Mouse (Mus musculus): Measurements from ENCODE around the gene Hdac4. TPM values are rescaled to one million over a fixed set of nuclear protein-coding genes. Genes with fewer than 3 reads are reported as not detected.

Hdac4 gene
- polyA plus RNA-seq, 1 experiment from 2014 or later, result 3.0 TPM

GRCm38 (mm10) chr1:92087821-92088220 lies 107.7 kb downstream of the Hdac4 start:
- Histone ChIP-seq H3K27ac (ENCODE audit: low read depth) (no peak overlapping the region), H3K4me3 (ENCODE audit: low read depth, low read length) (no peak overlapping the region), H3K4me2 (ENCODE audit: low read depth, low read length) (no peak overlapping the region), H3K4me1 (ENCODE audit: insufficient read depth) (peaks cover 16% of the 10 kb centered on the region), H3K27me3 (ENCODE audit: insufficient read depth, low read length) (no peaks in the 10 kb centered on the region), H3K9me3 (ENCODE audit: low read length) (no peaks in the 10 kb centered on the region), H3K9ac (replicated peaks) (no peak overlapping the region), H3K36me3 (replicated peaks; ENCODE audit: insufficient read depth, low read length) (no peaks in the 10 kb centered on the region)
- no peak for TF ChIP-seq CTCF (IDR thresholded peaks at IDR 0.05; ENCODE audit: low read depth)
- no peak for TF ChIP-seq EP300 (IDR thresholded peaks at IDR 0.05; ENCODE audit: low read depth)
- peak; percentile 66 for ATAC-seq
- peak; percentile 30 for DNase-seq
- WGBS (ENCODE audit: insufficient replicate concordance), result 57% methylated on average over 2 of the region's 2 CpGs

- no peak overlapping the region for H3K27ac ChIP-seq (ENCODE audit: low read depth)
- 80% methylated on average over 2 of the region's 2 CpGs for WGBS (ENCODE audit: insufficient replicate concordance)
- peaks cover 18% of the 10 kb centered on the region for H3K4me1 ChIP-seq (ENCODE audit: insufficient read depth)
- H3K9me3 ChIP-seq (ENCODE audit: low read length), result no peaks in the 10 kb centered on the region
- no peaks in the 10 kb centered on the region for H3K27me3 ChIP-seq (ENCODE audit: insufficient read depth, low read length)
- TF ChIP-seq CTCF (IDR thresholded peaks at IDR 0.05; ENCODE audit: low read depth), result no peak
- TF ChIP-seq EP300 (IDR thresholded peaks at IDR 0.05; ENCODE audit: low read depth), result no peak
- no peak overlapping the region for H3K9ac ChIP-seq (replicated peaks)
- DNase-seq (no peak), ATAC-seq (peak; percentile 54)
- no peak overlapping the region for H3K4me2 ChIP-seq (ENCODE audit: low read depth, low read length)
- no peaks in the 10 kb centered on the region for H3K36me3 ChIP-seq (replicated peaks; ENCODE audit: insufficient read depth, low read length)
- no peak overlapping the region for H3K4me3 ChIP-seq (ENCODE audit: low read depth, low read length)
These were observed 108.2 kb downstream of the Hdac4 start for GRCm38 (mm10) chr1:92087343-92087742.

GRCm38 (mm10) chr1:92086841-92087240 lies 108.7 kb downstream of the Hdac4 start:
- TF ChIP-seq CTCF (IDR thresholded peaks at IDR 0.05; ENCODE audit: low read depth) (no peak), EP300 (IDR thresholded peaks at IDR 0.05; ENCODE audit: low read depth) (no peak)
- WGBS (ENCODE audit: insufficient replicate concordance), result 79% methylated on average over 4 of the region's 4 CpGs
- no peaks in the 10 kb centered on the region for H3K36me3 ChIP-seq (replicated peaks; ENCODE audit: insufficient read depth, low read length)
- no peak overlapping the region for H3K9ac ChIP-seq (replicated peaks)
- DNase-seq, result no peak
- no peak for ATAC-seq
- H3K4me3 ChIP-seq (ENCODE audit: low read depth, low read length), result no peak overlapping the region
- H3K4me2 ChIP-seq (ENCODE audit: low read depth, low read length), result no peak overlapping the region
- H3K4me1 ChIP-seq (ENCODE audit: insufficient read depth), result peaks cover 21% of the 10 kb centered on the region
- no peaks in the 10 kb centered on the region for H3K9me3 ChIP-seq (ENCODE audit: low read length)
- no peak overlapping the region for H3K27ac ChIP-seq (ENCODE audit: low read depth)
- H3K27me3 ChIP-seq (ENCODE audit: insufficient read depth, low read length), result no peaks in the 10 kb centered on the region

- Histone ChIP-seq H3K36me3 (replicated peaks; ENCODE audit: insufficient read depth, low read length) (no peaks in the 10 kb centered on the region), H3K9ac (replicated peaks) (no peak overlapping the region), H3K27ac (ENCODE audit: low read depth) (no peak overlapping the region), H3K27me3 (ENCODE audit: insufficient read depth, low read length) (no peaks in the 10 kb centered on the region), H3K9me3 (ENCODE audit: low read length) (no peaks in the 10 kb centered on the region), H3K4me3 (ENCODE audit: low read depth, low read length) (no peak overlapping the region), H3K4me1 (ENCODE audit: insufficient read depth) (peaks cover 21% of the 10 kb centered on the region), H3K4me2 (ENCODE audit: low read depth, low read length) (no peak overlapping the region)
- DNase-seq (no peak), ATAC-seq (no peak)
- no peak for TF ChIP-seq EP300 (IDR thresholded peaks at IDR 0.05; ENCODE audit: low read depth)
- 63% methylated on average over 1 of the region's 1 CpGs for WGBS (ENCODE audit: insufficient replicate concordance)
These were observed 109.2 kb downstream of the Hdac4 start for GRCm38 (mm10) chr1:92086277-92086813.

GRCm38 (mm10) chr1:92084738-92085137 lies 110.8 kb downstream of the Hdac4 start:
- 80% methylated on average over 2 of the region's 2 CpGs for WGBS (ENCODE audit: insufficient replicate concordance)
- ATAC-seq, result no peak
- peaks cover 24% of the 10 kb centered on the region for H3K4me1 ChIP-seq (ENCODE audit: insufficient read depth)
- no peaks in the 10 kb centered on the region for H3K36me3 ChIP-seq (replicated peaks; ENCODE audit: insufficient read depth, low read length)
- H3K4me2 ChIP-seq (ENCODE audit: low read depth, low read length), result no peak overlapping the region
- H3K9me3 ChIP-seq (ENCODE audit: low read length), result no peaks in the 10 kb centered on the region
- no peaks in the 10 kb centered on the region for H3K27me3 ChIP-seq (ENCODE audit: insufficient read depth, low read length)
- TF ChIP-seq EP300 (IDR thresholded peaks at IDR 0.05; ENCODE audit: low read depth) (no peak), CTCF (IDR thresholded peaks at IDR 0.05; ENCODE audit: low read depth) (peak; percentile 29; the same call in 1 of the 2 replicates)
- no peak overlapping the region for H3K27ac ChIP-seq (ENCODE audit: low read depth)
- no peak overlapping the region for H3K4me3 ChIP-seq (ENCODE audit: low read depth, low read length)
- no peak for DNase-seq
- no peak overlapping the region for H3K9ac ChIP-seq (replicated peaks)

GRCm38 (mm10) chr1:92084004-92084403 lies 111.5 kb downstream of the Hdac4 start:
- no peaks in the 10 kb centered on the region for H3K36me3 ChIP-seq (replicated peaks; ENCODE audit: insufficient read depth, low read length)
- no peak overlapping the region for H3K27ac ChIP-seq (ENCODE audit: low read depth)
- ATAC-seq (no peak), DNase-seq (no peak)
- H3K4me2 ChIP-seq (ENCODE audit: low read depth, low read length), result no peak overlapping the region
- no peaks in the 10 kb centered on the region for H3K9me3 ChIP-seq (ENCODE audit: low read length)
- H3K9ac ChIP-seq (replicated peaks), result no peak overlapping the region
- no peak overlapping the region for H3K4me3 ChIP-seq (ENCODE audit: low read depth, low read length)
- H3K4me1 ChIP-seq (ENCODE audit: insufficient read depth), result peaks cover 26% of the 10 kb centered on the region
- WGBS (ENCODE audit: insufficient replicate concordance), result 51% methylated on average over 3 of the region's 3 CpGs
- no peaks in the 10 kb centered on the region for H3K27me3 ChIP-seq (ENCODE audit: insufficient read depth, low read length)
- TF ChIP-seq EP300 (IDR thresholded peaks at IDR 0.05; ENCODE audit: low read depth) (no peak), CTCF (IDR thresholded peaks at IDR 0.05; ENCODE audit: low read depth) (no peak)

Measured in liver, postnatal 0 days (tissue).